In genomic region chr7:45677627-45678295, GRCm38 (mm10) we compare ENCODE assay signal across 22 mouse cellular contexts. TPM values are rescaled to one million over a fixed set of nuclear protein-coding genes. Genes with fewer than 3 reads are reported as not detected.
DNase-seq lines count a peak whose midpoint lies in the region; ATAC-seq and TF ChIP-seq lines count a peak whose summit lies in the region.
"Had no signal": no experiment of that assay in that cellular context is flagged by ENCODE, and none has a peak within 500 bp of the region (broad histone marks: within the 10 kb centered on the region; RNA-seq: fewer than 3 reads in every experiment).

No protein-coding gene starts in this region.

- WGBS in forebrain, embryonic 10.5 days, result 88% methylated on average over 7 of the region's 7 CpGs
- 80% methylated on average over 7 of the region's 7 CpGs for WGBS in forebrain, embryonic 16.5 days
- 52% methylated on average over 7 of the region's 7 CpGs for WGBS in intestine, embryonic 14.5 days
- 57% methylated on average over 7 of the region's 7 CpGs for WGBS in intestine, postnatal 0 days
- WGBS in intestine, embryonic 15.5 days, result 56% methylated on average over 7 of the region's 7 CpGs
- 61% methylated on average over 7 of the region's 7 CpGs for WGBS in stomach, embryonic 15.5 days

- H3K4me3 ChIP-seq in forebrain, embryonic 10.5 days, result no peak overlapping the region
- H3K4me3 ChIP-seq in forebrain, embryonic 16.5 days (replicated peaks; ENCODE audit: low read length), result no peak overlapping the region
- H3K4me3 ChIP-seq in intestine, embryonic 14.5 days (ENCODE audit: low read depth, low read length), result no peak overlapping the region
- H3K4me3 ChIP-seq in intestine, postnatal 0 days (ENCODE audit: low read depth, low read length), result no peak overlapping the region
- H3K4me3 ChIP-seq in intestine, embryonic 15.5 days (replicated peaks), result no peak overlapping the region
- H3K4me3 ChIP-seq in stomach, embryonic 15.5 days (replicated peaks), result no peak overlapping the region
- H3K4me3 ChIP-seq: heart, adult 2 months; hindbrain, embryonic 15.5 days had no signal

- DNase-seq in forebrain, embryonic 10.5 days (ENCODE audit: extremely low spot score, low spot score), result no peak
- DNase-seq in intestine, embryonic 14.5 days (ENCODE audit: low spot score), result peak; percentile 60
- no peak for DNase-seq in layer of hippocampus, postnatal 25 days (ENCODE audit: extremely low spot score in 1 of 2, low spot score in 1 of 2)
- no peak for DNase-seq in urinary bladder, postnatal 36 days (ENCODE audit: low spot score in 2 of 2)
- DNase-seq: cerebellum, adult 18-20 months; cerebellum, adult 9-10 months; cerebellum, postnatal 14 days; gastrocnemius, postnatal 25 days; heart, adult 2 months had no signal

- H3K4me2 ChIP-seq in forebrain, embryonic 16.5 days (ENCODE audit: low read length), result no peak overlapping the region
- no peak overlapping the region for H3K4me2 ChIP-seq in intestine, embryonic 14.5 days (ENCODE audit: low read length)
- no peak overlapping the region for H3K4me2 ChIP-seq in intestine, postnatal 0 days (replicated peaks; ENCODE audit: low read depth)
- no peak overlapping the region for H3K4me2 ChIP-seq in intestine, embryonic 15.5 days (replicated peaks)
- H3K4me2 ChIP-seq in stomach, embryonic 15.5 days, result no peak overlapping the region
- H3K4me2 ChIP-seq: heart, embryonic 11.5 days; hindbrain, embryonic 15.5 days had no signal

- H3K4me1 ChIP-seq in forebrain, embryonic 10.5 days, result peaks cover 13% of the 10 kb centered on the region
- peaks cover 3% of the 10 kb centered on the region for H3K4me1 ChIP-seq in forebrain, embryonic 16.5 days (replicated peaks; ENCODE audit: control insufficient read depth, insufficient read depth, low read length)
- H3K4me1 ChIP-seq in intestine, embryonic 14.5 days (replicated peaks; ENCODE audit: control insufficient read depth, insufficient read depth, low read length), result peaks cover 9% of the 10 kb centered on the region
- peaks cover 3% of the 10 kb centered on the region; the same call in 1 of the 2 replicates for H3K4me1 ChIP-seq in intestine, postnatal 0 days (replicated peaks; ENCODE audit: control insufficient read depth, insufficient read depth, low read length)
- H3K4me1 ChIP-seq in intestine, embryonic 15.5 days (replicated peaks), result peaks cover 21% of the 10 kb centered on the region; the same call in 1 of the 2 replicates
- peaks cover 15% of the 10 kb centered on the region for H3K4me1 ChIP-seq in stomach, embryonic 15.5 days

- no peak for TF ChIP-seq CTCF in intestine, postnatal 0 days (IDR thresholded peaks at IDR 0.05; ENCODE audit: low read depth)

- no peak overlapping the region for H3K9ac ChIP-seq in forebrain, embryonic 16.5 days (replicated peaks; ENCODE audit: low read depth, low read length)
- H3K9ac ChIP-seq in intestine, embryonic 14.5 days (ENCODE audit: low read length), result no peak overlapping the region
- H3K9ac ChIP-seq in intestine, postnatal 0 days (ENCODE audit: low read depth, low read length), result no peak overlapping the region
- no peak overlapping the region for H3K9ac ChIP-seq in intestine, embryonic 15.5 days
- H3K9ac ChIP-seq in stomach, embryonic 15.5 days, result no peak overlapping the region
- H3K9ac ChIP-seq: hindbrain, embryonic 15.5 days had no signal

- H3K27me3 ChIP-seq in forebrain, embryonic 10.5 days (ENCODE audit: poor library complexity, severe bottlenecking), result no peaks in the 10 kb centered on the region
- no peaks in the 10 kb centered on the region for H3K27me3 ChIP-seq in forebrain, embryonic 16.5 days (replicated peaks; ENCODE audit: control insufficient read depth, insufficient read depth, low read length)
- no peaks in the 10 kb centered on the region for H3K27me3 ChIP-seq in intestine, embryonic 14.5 days (replicated peaks; ENCODE audit: control insufficient read depth, insufficient read depth, low read length)
- peaks cover 48% of the 10 kb centered on the region for H3K27me3 ChIP-seq in intestine, postnatal 0 days (replicated peaks; ENCODE audit: control insufficient read depth, insufficient read depth, low read length)
- no peaks in the 10 kb centered on the region for H3K27me3 ChIP-seq in intestine, embryonic 15.5 days (replicated peaks)
- H3K27me3 ChIP-seq in stomach, embryonic 15.5 days (replicated peaks), result no peaks in the 10 kb centered on the region
- H3K27me3 ChIP-seq: hindbrain, embryonic 15.5 days had no signal

- ATAC-seq in forebrain, embryonic 16.5 days, result no peak
- peak; percentile 64; the same call in 1 of the 2 replicates for ATAC-seq in intestine, embryonic 14.5 days (replicated peaks; ENCODE audit: low FRiP score, low TSS enrichment, low read depth)
- ATAC-seq in intestine, postnatal 0 days, result no peak
- peak; percentile 35 for ATAC-seq in intestine, embryonic 15.5 days
- peak; percentile 25 for ATAC-seq in stomach, embryonic 15.5 days (ENCODE audit: insufficient read depth, low FRiP score, low read depth)
- ATAC-seq: forebrain, embryonic 14.5 days had no signal

- 0 out of 2 replicates have a peak overlapping the region, but pooled peaks have one; percentile 4 for H3K27ac ChIP-seq in forebrain, embryonic 10.5 days
- no peak overlapping the region for H3K27ac ChIP-seq in forebrain, embryonic 16.5 days (ENCODE audit: low read length)
- H3K27ac ChIP-seq in intestine, embryonic 14.5 days (ENCODE audit: low read depth), result peak overlapping the region; percentile 8
- H3K27ac ChIP-seq in intestine, postnatal 0 days (ENCODE audit: low read depth, low read length), result no peak overlapping the region
- peak overlapping the region; percentile 18; the same call in 1 of the 2 replicates for H3K27ac ChIP-seq in intestine, embryonic 15.5 days
- peak overlapping the region; percentile 62 for H3K27ac ChIP-seq in stomach, embryonic 15.5 days
- H3K27ac ChIP-seq: heart, adult 2 months; hindbrain, embryonic 15.5 days had no signal

- no peaks in the 10 kb centered on the region for H3K9me3 ChIP-seq in forebrain, embryonic 10.5 days
- H3K9me3 ChIP-seq in forebrain, embryonic 16.5 days (ENCODE audit: control insufficient read depth, low read length), result no peaks in the 10 kb centered on the region
- H3K9me3 ChIP-seq in intestine, embryonic 14.5 days (ENCODE audit: control insufficient read depth, low read length), result no peaks in the 10 kb centered on the region
- no peaks in the 10 kb centered on the region for H3K9me3 ChIP-seq in intestine, postnatal 0 days (ENCODE audit: control insufficient read depth)
- H3K9me3 ChIP-seq in intestine, embryonic 15.5 days, result no peaks in the 10 kb centered on the region
- no peaks in the 10 kb centered on the region for H3K9me3 ChIP-seq in stomach, embryonic 15.5 days
- H3K9me3 ChIP-seq: hindbrain, embryonic 15.5 days had no signal

- H3K36me3 ChIP-seq in forebrain, embryonic 10.5 days (replicated peaks), result no peaks in the 10 kb centered on the region
- no peaks in the 10 kb centered on the region for H3K36me3 ChIP-seq in forebrain, embryonic 16.5 days (ENCODE audit: control insufficient read depth, insufficient read depth)
- H3K36me3 ChIP-seq in intestine, embryonic 14.5 days (ENCODE audit: control insufficient read depth, insufficient read depth, low read length), result no peaks in the 10 kb centered on the region
- no peaks in the 10 kb centered on the region for H3K36me3 ChIP-seq in intestine, postnatal 0 days (ENCODE audit: control insufficient read depth, insufficient read depth)
- H3K36me3 ChIP-seq in intestine, embryonic 15.5 days, result no peaks in the 10 kb centered on the region
- H3K36me3 ChIP-seq in stomach, embryonic 15.5 days, result no peaks in the 10 kb centered on the region
- H3K36me3 ChIP-seq: hindbrain, embryonic 15.5 days had no signal

RNA-seq across cellular contexts. Expression of gene Ntn5, which starts 6.1 kb away (rescaled TPM):
- polyA plus RNA-seq in forebrain, embryonic 10.5 days (2016; fragmentation: Nextera tagmentation; extraction: Ambion mirVana), result 0.38 and 0.63 TPM in 2 replicates
- 0.80 and 0.84 TPM in 2 replicates for polyA plus RNA-seq in forebrain, embryonic 16.5 days (2015; fragmentation: Nextera tagmentation; extraction: Ambion mirVana)
- polyA plus RNA-seq in intestine, embryonic 14.5 days (2014; fragmentation: Nextera tagmentation; extraction: Ambion mirVana), result 0.80 and 0.83 TPM in 2 replicates
- polyA plus RNA-seq in intestine, postnatal 0 days (2015; fragmentation: Nextera tagmentation; extraction: Ambion mirVana), result 0.10 and 0.20 TPM in 2 replicates
- 0.73 TPM in 2 replicates for polyA plus RNA-seq in intestine, embryonic 15.5 days (2015; fragmentation: Nextera tagmentation; extraction: Ambion mirVana)
- 0.70 and 1.0 TPM in 2 replicates for polyA plus RNA-seq in stomach, embryonic 15.5 days (2015; fragmentation: Nextera tagmentation; extraction: Ambion mirVana)
- total RNA-seq in layer of hippocampus, postnatal 25 days (2021), result 1 to 10 TPM; 3.4 to 4.5 TPM
- total RNA-seq: granulocyte monocyte progenitor cell, adult 5-6 weeks had no signal
- polyA plus RNA-seq: heart, embryonic 11.5 days; heart, embryonic 14.5 days; heart, postnatal 0 days had no signal

RNA-seq across cellular contexts. Expression of gene Fut2, which starts 11.6 kb away (rescaled TPM):
- 0.12 TPM in 2 replicates for polyA plus RNA-seq in forebrain, embryonic 10.5 days (2016; fragmentation: Nextera tagmentation; extraction: Ambion mirVana)
- 0.10 and 0.21 TPM in 2 replicates for polyA plus RNA-seq in forebrain, embryonic 16.5 days (2015; fragmentation: Nextera tagmentation; extraction: Ambion mirVana)
- polyA plus RNA-seq in intestine, embryonic 14.5 days (2014; fragmentation: Nextera tagmentation; extraction: Ambion mirVana), result 7.9 and 8.3 TPM in 2 replicates
- 2.9 and 3.6 TPM in 2 replicates for polyA plus RNA-seq in intestine, postnatal 0 days (2015; fragmentation: Nextera tagmentation; extraction: Ambion mirVana)
- 12.2 and 12.8 TPM in 2 replicates for polyA plus RNA-seq in intestine, embryonic 15.5 days (2015; fragmentation: Nextera tagmentation; extraction: Ambion mirVana)
- polyA plus RNA-seq in stomach, embryonic 15.5 days (2015; fragmentation: Nextera tagmentation; extraction: Ambion mirVana), result 5.2 and 6.7 TPM in 2 replicates
- total RNA-seq in layer of hippocampus, postnatal 25 days (2021), result under 1 TPM; 0.31 to 0.32 TPM
- total RNA-seq: adrenal gland, postnatal 10 days had no signal
- polyA plus RNA-seq: embryonic facial prominence, embryonic 11.5 days; forebrain, embryonic 11.5 days had no signal

RNA-seq across cellular contexts. Expression of gene Sec1, which starts 16.4 kb away (rescaled TPM):
- polyA plus RNA-seq in forebrain, embryonic 10.5 days (2016; fragmentation: Nextera tagmentation; extraction: Ambion mirVana), result 0.78 and 1.1 TPM in 2 replicates
- polyA plus RNA-seq in forebrain, embryonic 16.5 days (2015; fragmentation: Nextera tagmentation; extraction: Ambion mirVana), result 0.10 and 0.25 TPM in 2 replicates
- 4.8 and 6.0 TPM in 2 replicates for polyA plus RNA-seq in intestine, embryonic 14.5 days (2014; fragmentation: Nextera tagmentation; extraction: Ambion mirVana)
- polyA plus RNA-seq in intestine, postnatal 0 days (2015; fragmentation: Nextera tagmentation; extraction: Ambion mirVana), result 0.08 and 0.25 TPM in 2 replicates
- 1.9 and 2.0 TPM in 2 replicates for polyA plus RNA-seq in intestine, embryonic 15.5 days (2015; fragmentation: Nextera tagmentation; extraction: Ambion mirVana)
- 3.6 and 4.5 TPM in 2 replicates for polyA plus RNA-seq in stomach, embryonic 15.5 days (2015; fragmentation: Nextera tagmentation; extraction: Ambion mirVana)
- under 1 TPM; 0.80 to 0.86 TPM for total RNA-seq in layer of hippocampus, postnatal 25 days (2021)
- total RNA-seq: granulocyte monocyte progenitor cell, adult 5-6 weeks had no signal

RNA-seq across cellular contexts. Expression of gene Car11, which starts 21.9 kb away (rescaled TPM):
- 2.5 and 3.2 TPM in 2 replicates for polyA plus RNA-seq in forebrain, embryonic 10.5 days (2016; fragmentation: Nextera tagmentation; extraction: Ambion mirVana)
- polyA plus RNA-seq in forebrain, embryonic 16.5 days (2015; fragmentation: Nextera tagmentation; extraction: Ambion mirVana), result 40.1 and 64.4 TPM in 2 replicates
- polyA plus RNA-seq in intestine, embryonic 14.5 days (2014; fragmentation: Nextera tagmentation; extraction: Ambion mirVana), result 7.3 and 8.2 TPM in 2 replicates
- 2.1 and 2.7 TPM in 2 replicates for polyA plus RNA-seq in intestine, postnatal 0 days (2015; fragmentation: Nextera tagmentation; extraction: Ambion mirVana)
- 5.5 and 6.4 TPM in 2 replicates for polyA plus RNA-seq in intestine, embryonic 15.5 days (2015; fragmentation: Nextera tagmentation; extraction: Ambion mirVana)
- 9.6 and 10.1 TPM in 2 replicates for polyA plus RNA-seq in stomach, embryonic 15.5 days (2015; fragmentation: Nextera tagmentation; extraction: Ambion mirVana)
- 100 to 1,000 TPM; 164 to 190 TPM for total RNA-seq in layer of hippocampus, postnatal 25 days (2021)
- total RNA-seq: granulocyte monocyte progenitor cell, adult 5-6 weeks had no signal

RNA-seq across cellular contexts. Expression of gene Dbp, which starts 27.1 kb away (rescaled TPM):
- polyA plus RNA-seq in forebrain, embryonic 10.5 days (2016; fragmentation: Nextera tagmentation; extraction: Ambion mirVana), result 2.6 and 2.7 TPM in 2 replicates
- 4.1 and 4.3 TPM in 2 replicates for polyA plus RNA-seq in forebrain, embryonic 16.5 days (2015; fragmentation: Nextera tagmentation; extraction: Ambion mirVana)
- polyA plus RNA-seq in intestine, embryonic 14.5 days (2014; fragmentation: Nextera tagmentation; extraction: Ambion mirVana), result 3.7 and 4.0 TPM in 2 replicates
- 6.9 and 8.6 TPM in 2 replicates for polyA plus RNA-seq in intestine, postnatal 0 days (2015; fragmentation: Nextera tagmentation; extraction: Ambion mirVana)
- polyA plus RNA-seq in intestine, embryonic 15.5 days (2015; fragmentation: Nextera tagmentation; extraction: Ambion mirVana), result 3.1 and 3.4 TPM in 2 replicates
- polyA plus RNA-seq in stomach, embryonic 15.5 days (2015; fragmentation: Nextera tagmentation; extraction: Ambion mirVana), result 2.8 and 4.4 TPM in 2 replicates
- total RNA-seq in layer of hippocampus, postnatal 25 days (2021), result 10 to 100 TPM; 65.3 to 80.4 TPM

Comparison
In these comparisons a context has a peak if more than half of its experiments do, and no peak if none do; other contexts are left out.
1. H3K27ac ChIP-seq: peak in forebrain, embryonic 10.5 days (single experiment), intestine, embryonic 14.5 days (single experiment), intestine, embryonic 15.5 days (single experiment) and stomach, embryonic 15.5 days (single experiment); none in forebrain, embryonic 16.5 days (single experiment) and intestine, postnatal 0 days (single experiment).
2. ATAC-seq: peak in intestine, embryonic 14.5 days (single experiment), intestine, embryonic 15.5 days (single experiment) and stomach, embryonic 15.5 days (single experiment); none in forebrain, embryonic 16.5 days (single experiment) and intestine, postnatal 0 days (single experiment).